Mouse (Mus musculus) forebrain, embryonic 12.5 days (tissue): ENCODE results near the gene Pip5k1b. TPM values are rescaled to one million over a fixed set of nuclear protein-coding genes. Genes with fewer than 3 reads are reported as not detected.
A peak's percentile ranks its signal among the peaks of the same experiment; 100 is the strongest.

Experiments
- ATAC-seq: fragments of 200-750 bp; cut with Nextera tagmentation; 2 replicates; pipeline ENCODE4 v1.8.0; 2017; ENCODE audit warnings: moderate TSS enrichment; ENCODE audit not compliant: low FRiP score
- H3K27ac ChIP-seq: fragments of 300-500 bp; sonication (generic); 2 replicates; pipeline ENCODE4 v1.5.1; 2016; ENCODE audit warnings: mild to moderate bottlenecking
- H3K27me3 ChIP-seq: fragments of 300-500 bp; sonication (generic); 2 replicates; pipeline ENCODE4 v1.6.1; 2016; ENCODE audit warnings: mild to moderate bottlenecking
- H3K36me3 ChIP-seq: fragments of 300-500 bp; sonication (generic); replicated peaks from 2 replicates; pipeline ENCODE4 v1.6.1; 2016; ENCODE audit warnings: mild to moderate bottlenecking
- H3K4me1 ChIP-seq: fragments of 300-500 bp; sonication (generic); 2 replicates; pipeline ENCODE4 v1.6.1; 2016
- H3K4me2 ChIP-seq: fragments of 300-500 bp; sonication (generic); 2 replicates; pipeline ENCODE4 v1.6.1; 2016; ENCODE audit warnings: mild to moderate bottlenecking, moderate library complexity
- H3K4me3 ChIP-seq: fragments of 300-500 bp; sonication (generic); replicated peaks from 2 replicates; pipeline ENCODE4 v1.5.1; 2016; ENCODE audit warnings: mild to moderate bottlenecking
- H3K9ac ChIP-seq: fragments of 300-500 bp; sonication (generic); 2 replicates; pipeline ENCODE4 v1.6.1; 2016; ENCODE audit warnings: mild to moderate bottlenecking
- H3K9me3 ChIP-seq: fragments of 300-500 bp; sonication (generic); 2 replicates; pipeline ENCODE4 v1.6.1; 2016
- WGBS: fragments of 180-500 bp; shearing (Covaris S2); methylation state at CpG from one replicate; pipeline ENCODE4 v1.1.7; 2016; 5-methylcytosine and 5-hydroxymethylcytosine counted together
- polyA plus RNA-seq: library from polyadenylated mRNA; unstranded; fragments of >200 nt; fragmentation: Nextera tagmentation; extraction: Ambion mirVana; gene quantifications from 2 replicates; pipeline ENCODE4 v1.2.1, GENCODE M21; 2016

Gene Pip5k1b
- polyA plus RNA-seq, result 1.5 and 1.7 TPM in 2 replicates

- Histone ChIP-seq H3K27me3 (peaks cover 43% of the 10 kb centered on the region), H3K4me2 (peak within 1 kb of the TSS; percentile 93), H3K4me1 (peaks cover 31% of the 10 kb centered on the region), H3K4me3 (peak within 1 kb of the TSS; percentile 81), H3K9ac (peak within 1 kb of the TSS; percentile 74), H3K9me3 (no peaks in the 10 kb centered on the region), H3K27ac (peak within 1 kb of the TSS; percentile 68; the same call in 1 of the 2 replicates), H3K36me3 (no peaks in the 10 kb centered on the region)
- under 1% methylated on average over 33 of the region's 39 CpGs for WGBS
- peak; percentile 63 for ATAC-seq
Observed at GRCm38 (mm10) chr19:24555466-24555903, at the start of gene Pip5k1b. Gene Pip5k1b (minus strand): TSS chr19:24555872.

- Histone ChIP-seq H3K36me3 (no peaks in the 10 kb centered on the region), H3K9ac (no peak overlapping the region), H3K9me3 (no peaks in the 10 kb centered on the region), H3K4me3 (no peak overlapping the region), H3K4me1 (no peaks in the 10 kb centered on the region), H3K27me3 (no peaks in the 10 kb centered on the region), H3K4me2 (no peak overlapping the region), H3K27ac (no peak overlapping the region)
- ATAC-seq, result no peak
- whole genome bisulfite sequencing, result 86% methylated on average over 4 of the region's 4 CpGs
Observed at GRCm38 (mm10) chr19:24604105-24604504, 48.4 kb upstream of the Pip5k1b start.

- 87% methylated on average over 4 of the region's 4 CpGs for WGBS
- Histone ChIP-seq H3K36me3 (no peaks in the 10 kb centered on the region), H3K27ac (no peak overlapping the region), H3K4me2 (no peak overlapping the region), H3K9me3 (no peaks in the 10 kb centered on the region), H3K4me1 (no peaks in the 10 kb centered on the region), H3K4me3 (no peak overlapping the region), H3K27me3 (no peaks in the 10 kb centered on the region), H3K9ac (no peak overlapping the region)
- no peak for ATAC-seq
Observed at GRCm38 (mm10) chr19:24603431-24603830, 47.8 kb upstream of the Pip5k1b start.

- Histone ChIP-seq H3K4me2 (no peak overlapping the region), H3K4me3 (no peak overlapping the region), H3K9me3 (no peaks in the 10 kb centered on the region), H3K9ac (no peak overlapping the region), H3K27ac (no peak overlapping the region), H3K4me1 (no peaks in the 10 kb centered on the region), H3K36me3 (no peaks in the 10 kb centered on the region), H3K27me3 (no peaks in the 10 kb centered on the region)
- no peak for ATAC-seq
- 82% methylated on average over 2 of the region's 2 CpGs for WGBS
Observed at GRCm38 (mm10) chr19:24586726-24587125, 31.1 kb upstream of the Pip5k1b start.

GRCm38 (mm10) chr19:24585171-24585570 lies 29.5 kb upstream of the Pip5k1b start:
- Histone ChIP-seq H3K27me3 (no peaks in the 10 kb centered on the region), H3K9ac (no peak overlapping the region), H3K9me3 (no peaks in the 10 kb centered on the region), H3K4me2 (no peak overlapping the region), H3K36me3 (no peaks in the 10 kb centered on the region), H3K4me1 (no peaks in the 10 kb centered on the region), H3K27ac (no peak overlapping the region), H3K4me3 (no peak overlapping the region)
- WGBS, result 92% methylated on average over 5 of the region's 5 CpGs
- no peak for ATAC-seq

GRCm38 (mm10) chr19:24583956-24584355 lies 28.3 kb upstream of the Pip5k1b start:
- no peaks in the 10 kb centered on the region for H3K27me3 ChIP-seq
- H3K4me3 ChIP-seq, result no peak overlapping the region
- H3K4me2 ChIP-seq, result no peak overlapping the region
- H3K4me1 ChIP-seq, result no peaks in the 10 kb centered on the region
- no peak overlapping the region for H3K27ac ChIP-seq
- no peaks in the 10 kb centered on the region for H3K9me3 ChIP-seq
- 86% methylated on average over 8 of the region's 8 CpGs for WGBS
- no peak overlapping the region for H3K9ac ChIP-seq
- no peak for ATAC-seq
- H3K36me3 ChIP-seq, result no peaks in the 10 kb centered on the region

- H3K36me3 ChIP-seq, result no peaks in the 10 kb centered on the region
- no peak for ATAC-seq
Observed at GRCm38 (mm10) chr19:24576125-24576524, 20.5 kb upstream of the Pip5k1b start.

GRCm38 (mm10) chr19:24571756-24572181 lies 16.1 kb upstream of the Pip5k1b start:
- ATAC-seq, result no peak
- no peaks in the 10 kb centered on the region for H3K36me3 ChIP-seq
- H3K9ac ChIP-seq, result no peak overlapping the region
- no peaks in the 10 kb centered on the region for H3K9me3 ChIP-seq
- no peaks in the 10 kb centered on the region for H3K27me3 ChIP-seq
- no peak overlapping the region for H3K4me2 ChIP-seq
- no peak overlapping the region for H3K4me3 ChIP-seq
- H3K27ac ChIP-seq, result no peak overlapping the region
- WGBS, result 50% methylated on average over 7 of the region's 7 CpGs
- H3K4me1 ChIP-seq, result no peaks in the 10 kb centered on the region

More at GRCm38 (mm10) chr19:24576125-24576524, 20.5 kb upstream of the Pip5k1b start:
- no peak overlapping the region for H3K9ac ChIP-seq
- no peaks in the 10 kb centered on the region for H3K27me3 ChIP-seq
- no peak overlapping the region for H3K4me3 ChIP-seq
- 93% methylated on average over 13 of the region's 13 CpGs for WGBS
- no peak overlapping the region for H3K4me2 ChIP-seq
- no peaks in the 10 kb centered on the region for H3K9me3 ChIP-seq
- H3K27ac ChIP-seq, result no peak overlapping the region
- H3K4me1 ChIP-seq, result no peaks in the 10 kb centered on the region

GRCm38 (mm10) chr19:24570969-24571368 lies 15.3 kb upstream of the Pip5k1b start:
- ATAC-seq, result no peak
- Histone ChIP-seq H3K9me3 (no peaks in the 10 kb centered on the region), H3K4me1 (no peaks in the 10 kb centered on the region), H3K4me2 (no peak overlapping the region), H3K27me3 (no peaks in the 10 kb centered on the region), H3K27ac (no peak overlapping the region), H3K36me3 (no peaks in the 10 kb centered on the region), H3K4me3 (no peak overlapping the region), H3K9ac (no peak overlapping the region)
- WGBS, result 92% methylated on average over 8 of the region's 8 CpGs

GRCm38 (mm10) chr19:24557456-24557855 lies 1.8 kb upstream of the Pip5k1b start:
- WGBS, result 1% methylated on average over 11 of the region's 11 CpGs
- Histone ChIP-seq H3K27ac (no peak overlapping the region), H3K4me2 (peak overlapping the region; percentile 93), H3K9me3 (no peaks in the 10 kb centered on the region), H3K27me3 (peaks cover 43% of the 10 kb centered on the region), H3K36me3 (no peaks in the 10 kb centered on the region), H3K4me1 (peaks cover 31% of the 10 kb centered on the region), H3K9ac (no peak overlapping the region), H3K4me3 (no peak overlapping the region)
- ATAC-seq, result no peak

GRCm38 (mm10) chr19:24556585-24556966 lies 904 bp upstream of the Pip5k1b start:
- H3K27ac ChIP-seq, result no peak overlapping the region
- H3K36me3 ChIP-seq, result no peaks in the 10 kb centered on the region
- no peaks in the 10 kb centered on the region for H3K9me3 ChIP-seq
- no peak; the same call in none of the 2 replicates for ATAC-seq
- H3K4me1 ChIP-seq, result peaks cover 31% of the 10 kb centered on the region
- peak overlapping the region; percentile 81 for H3K4me3 ChIP-seq
- H3K9ac ChIP-seq, result peak overlapping the region; percentile 74; the same call in 1 of the 2 replicates
- WGBS, result 2% methylated on average over 12 of the region's 12 CpGs
- H3K27me3 ChIP-seq, result peaks cover 43% of the 10 kb centered on the region
- peak overlapping the region; percentile 93 for H3K4me2 ChIP-seq

GRCm38 (mm10) chr19:24555904-24556584 lies 372 bp upstream of the Pip5k1b start:
- Histone ChIP-seq H3K27me3 (peaks cover 43% of the 10 kb centered on the region), H3K4me3 (peak overlapping the region; percentile 81), H3K9ac (peak overlapping the region; percentile 74), H3K27ac (peak overlapping the region; percentile 68; the same call in 1 of the 2 replicates), H3K36me3 (no peaks in the 10 kb centered on the region), H3K4me1 (peaks cover 31% of the 10 kb centered on the region), H3K4me2 (peak overlapping the region; percentile 93), H3K9me3 (no peaks in the 10 kb centered on the region)
- under 1% methylated on average over 66 of the region's 74 CpGs for WGBS
- ATAC-seq, result peak; percentile 85
